In the genomic region with DNA sequence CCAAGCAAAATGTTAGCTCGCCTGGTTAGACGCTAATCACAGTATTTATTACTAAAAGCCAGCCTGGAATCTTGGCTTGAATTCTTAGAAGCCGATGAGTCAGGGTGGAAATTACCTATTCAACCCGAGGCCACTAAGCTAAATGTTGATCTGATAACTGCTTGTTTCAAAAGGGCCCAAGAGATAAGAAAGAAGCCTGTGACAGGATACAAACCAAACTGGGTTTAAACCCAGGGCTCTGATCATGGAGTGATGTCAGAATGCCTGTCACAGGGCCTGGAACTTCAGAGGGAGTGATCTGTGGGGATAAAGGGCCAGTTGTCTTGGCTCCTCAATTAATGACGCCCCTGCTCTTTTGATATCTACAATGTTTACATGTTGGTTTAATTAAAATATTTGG, we compare ENCODE assay signal across 14 mouse cellular contexts.
DNase-seq lines count a peak whose midpoint lies in the region; TF ChIP-seq lines count a peak whose summit lies in the region.
"Had no signal": no experiment of that assay in that cellular context is flagged by ENCODE, and none has a peak within 500 bp of the region (broad histone marks: within the 10 kb centered on the region; RNA-seq: fewer than 3 reads in every experiment).

No protein-coding gene starts in this region.

- no peak for TF ChIP-seq CTCF in layer of hippocampus, adult 2 months (conservative IDR thresholded peaks at IDR 0.05)

- H3K27ac ChIP-seq in layer of hippocampus, adult 2 months, result peak overlapping the region; percentile 36; the same call in 1 of the 2 replicates
- H3K27ac ChIP-seq: heart, adult 2 months; intestine, embryonic 15.5 days; left cerebral cortex, adult 2 months; liver, embryonic 12.5 days had no signal

- no peak overlapping the region for H3K4me3 ChIP-seq in layer of hippocampus, adult 2 months
- H3K4me3 ChIP-seq: heart, adult 2 months; intestine, embryonic 15.5 days; left cerebral cortex, adult 2 months; liver, embryonic 12.5 days had no signal

- DNase-seq in adrenal gland, adult (ENCODE audit: inconsistent age in 2 of 2, low spot score in 1 of 2), result peak; percentile 73 to 91
- no peak for DNase-seq in adrenal gland, postnatal 25 days
- no peak for DNase-seq in layer of hippocampus, adult 2 months (ENCODE audit: low spot score in 2 of 2)
- no peak for DNase-seq in layer of hippocampus, adult 18-20 months (ENCODE audit: low spot score in 2 of 2)
- DNase-seq in CD4-positive helper T cell, adult 2 months (ENCODE audit: low read depth, low spot score), result peak; percentile 7
- peak; percentile 43 for DNase-seq in fibroblast of lung, adult 2 months (ENCODE audit: low read depth)
- DNase-seq in retina, embryonic 14.5 days (ENCODE audit: low spot score), result no peak
- DNase-seq in cerebellum, postnatal 25 days, result no peak
- DNase-seq: heart, adult 2 months; lung, postnatal 14 days; thymus, postnatal 25 days had no signal

Comparison
In these comparisons a context has a peak if more than half of its experiments do, and no peak if none do; other contexts are left out.
1. DNase-seq: peak in adrenal gland, adult (2 of 2), CD4-positive helper T cell, adult 2 months (single experiment) and fibroblast of lung, adult 2 months (single experiment); none in adrenal gland, postnatal 25 days (single experiment), layer of hippocampus, adult 2 months (0 of 2), layer of hippocampus, adult 18-20 months (0 of 2), retina, embryonic 14.5 days (single experiment) and cerebellum, postnatal 25 days (0 of 2).